Mouse (Mus musculus) G1E-ER4 (cell line): Measurements from ENCODE around the gene Il1rn. TPM values are rescaled to one million over a fixed set of nuclear protein-coding genes. Genes with fewer than 3 reads are reported as not detected.

ENCODE experiments used
- GATA1 ChIP-seq: IDR thresholded peaks from one replicate; pipeline ENCODE4 v1.8.0; 2012; ENCODE audit warnings: low read length, inconsistent platforms
- polyA plus RNA-seq: library from polyadenylated mRNA; stranded (reverse); fragments of >175 nt; gene quantifications from 2 replicates; pipeline ENCODE4 v1.2.3, GENCODE M21; 2012

Il1rn gene
- polyA plus RNA-seq, 1 experiment, result not detected

- no peak for TF ChIP-seq GATA1
These were observed 29.7 kb downstream of the Il1rn start for GRCm38 (mm10) chr2:24366214-24366975.

GRCm38 (mm10) chr2:24367030-24367894 lies 30.6 kb downstream of the Il1rn start, which contains the start of gene Psd4:
Gene Psd4 (plus strand): TSS chr2:24367580.
- TF ChIP-seq GATA1, result no peak

GRCm38 (mm10) chr2:24367895-24368261 lies 31.2 kb downstream of the Il1rn start:
- no peak for TF ChIP-seq GATA1

GRCm38 (mm10) chr2:24378747-24379450 lies 42.2 kb downstream of the Il1rn start:
- no peak for TF ChIP-seq GATA1

- TF ChIP-seq GATA1, result no peak
These were observed 46.0 kb downstream of the Il1rn start for GRCm38 (mm10) chr2:24382456-24383230.

- TF ChIP-seq GATA1, result no peak
These were observed 47.0 kb downstream of the Il1rn start for GRCm38 (mm10) chr2:24383636-24384035.

GRCm38 (mm10) chr2:24384393-24384792 lies 47.7 kb downstream of the Il1rn start:
- no peak for TF ChIP-seq GATA1

GRCm38 (mm10) chr2:24385111-24385961 lies 48.7 kb downstream of the Il1rn start:
- no peak for TF ChIP-seq GATA1

- no peak for TF ChIP-seq GATA1
These were observed 49.7 kb downstream of the Il1rn start for GRCm38 (mm10) chr2:24386158-24386963.

GRCm38 (mm10) chr2:24386964-24387320 lies 50.3 kb downstream of the Il1rn start:
- no peak for TF ChIP-seq GATA1

- TF ChIP-seq GATA1, result no peak
These were observed 51.0 kb downstream of the Il1rn start for GRCm38 (mm10) chr2:24387361-24388283.

GRCm38 (mm10) chr2:24393251-24393650 lies 56.6 kb downstream of the Il1rn start:
- TF ChIP-seq GATA1, result no peak
